Mouse (Mus musculus) midbrain, postnatal 0 days (tissue): ENCODE results near the gene Asb8. TPM values are rescaled to one million over a fixed set of nuclear protein-coding genes. Genes with fewer than 3 reads are reported as not detected.
A peak's percentile ranks its signal among the peaks of the same experiment; 100 is the strongest.

Source experiments
- ATAC-seq: fragments of 200-750 bp; cut with Nextera tagmentation; 2 replicates; pipeline ENCODE4 v1.8.0; 2017; ENCODE audit warnings: moderate number of reproducible peaks, mild to moderate bottlenecking, moderate TSS enrichment, moderate library complexity; ENCODE audit not compliant: low FRiP score
- DNase-seq: peaks from one replicate; pipeline ENCODE4 v3.0.0-alpha.2; 2015; ENCODE audit warnings: low spot score
- H3K27ac ChIP-seq: fragments of 300-500 bp; sonication (generic); 2 replicates; pipeline ENCODE4 v1.5.1; 2014; ENCODE audit warnings: low read depth, mild to moderate bottlenecking, low read length, mixed read lengths
- H3K27me3 ChIP-seq: fragments of 300-500 bp; sonication (generic); 2 replicates; pipeline ENCODE4 v1.6.1; 2014; ENCODE audit warnings: low read length, control low read depth, mixed read lengths; ENCODE audit not compliant: insufficient read depth
- H3K36me3 ChIP-seq: fragments of 300-500 bp; sonication (generic); 2 replicates; pipeline ENCODE4 v1.6.1; 2014; ENCODE audit warnings: low read length, control low read depth, mixed read lengths; ENCODE audit not compliant: insufficient read depth
- H3K4me1 ChIP-seq: fragments of 300-500 bp; sonication (generic); 2 replicates; pipeline ENCODE4 v1.6.1; 2014; ENCODE audit warnings: mild to moderate bottlenecking, control low read depth, antibody characterized with exemption, low read length, mixed read lengths; ENCODE audit not compliant: insufficient read depth
- H3K4me2 ChIP-seq: fragments of 300-500 bp; sonication (generic); 2 replicates; pipeline ENCODE4 v1.6.1; 2014; ENCODE audit warnings: low read depth, mild to moderate bottlenecking, low read length, mixed read lengths; ENCODE audit not compliant: poor library complexity, severe bottlenecking
- H3K4me3 ChIP-seq: fragments of 300-500 bp; sonication (generic); 2 replicates; pipeline ENCODE4 v1.5.1; 2014; ENCODE audit warnings: low read depth, mild to moderate bottlenecking, low read length, moderate library complexity
- H3K9ac ChIP-seq: fragments of 300-500 bp; sonication (generic); replicated peaks from 2 replicates; pipeline ENCODE4 v1.6.1; 2014; ENCODE audit warnings: mild to moderate bottlenecking, low read length, moderate library complexity, mixed read lengths; ENCODE audit not compliant: poor library complexity, severe bottlenecking
- H3K9me3 ChIP-seq: fragments of 300-500 bp; sonication (generic); 2 replicates; pipeline ENCODE4 v1.6.1; 2016; ENCODE audit warnings: low read length, control low read depth
- CTCF ChIP-seq: IDR thresholded peaks from 2 replicates; pipeline ENCODE4 v1.5.1; 2016; ENCODE audit warnings: antibody characterized with exemption, mild to moderate bottlenecking
- WGBS: fragments of 180-500 bp; shearing (Covaris S2); extraction: QIAGEN DNeasy Blood & Tissue Kit; methylation state at CpG from one replicate; pipeline ENCODE4 v1.1.7; 2014; 5-methylcytosine and 5-hydroxymethylcytosine counted together
- polyA plus RNA-seq: library from polyadenylated mRNA; unstranded; fragments of >200 nt; fragmentation: Nextera tagmentation; extraction: Ambion mirVana; gene quantifications from 2 replicates; pipeline ENCODE4 v1.2.1, GENCODE M21; 2015
- total RNA-seq: library from RNA; depleted of rRNA; stranded (reverse); fragments of >200 nt; gene quantifications from 2 replicates; pipeline ENCODE4 v1.2.3, GENCODE M21; 2014

The Asb8 gene
- total and polyA plus RNA-seq, 2 experiments from 2014 or later = 59.2 to 60.5 TPM

DNA sequence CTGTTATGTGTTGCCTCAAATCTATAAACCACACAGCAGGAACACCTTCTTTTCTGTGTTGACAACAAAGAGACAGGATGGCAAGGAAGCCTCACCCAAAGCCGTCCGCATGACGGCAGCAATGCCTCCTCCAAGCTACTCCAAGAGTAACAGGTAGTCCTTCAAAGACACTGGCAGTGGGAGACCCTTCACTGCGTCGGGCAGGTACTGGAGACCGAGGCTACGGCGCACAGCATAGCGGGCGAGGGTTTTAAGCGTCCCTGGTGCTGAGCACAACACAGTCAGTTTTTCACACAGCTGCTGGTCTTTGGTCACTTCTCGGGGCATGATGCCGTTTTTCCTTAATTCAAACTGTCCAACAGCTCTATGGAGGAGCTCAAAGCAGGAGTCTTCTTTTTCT is 29.8 kb downstream of the Asb8 start:
- H3K9me3 ChIP-seq = no peaks in the 10 kb centered on the region
- peaks cover 40% of the 10 kb centered on the region for H3K36me3 ChIP-seq
- H3K27ac ChIP-seq = no peak overlapping the region
- ATAC-seq (no peak), DNase-seq (no peak)
- H3K27me3 ChIP-seq = no peaks in the 10 kb centered on the region
- H3K4me3 ChIP-seq = no peak overlapping the region
- no peak for TF ChIP-seq CTCF
- no peaks in the 10 kb centered on the region for H3K4me1 ChIP-seq
- WGBS = 94% methylated on average over 13 of the region's 13 CpGs
- no peak overlapping the region for H3K4me2 ChIP-seq
- no peak overlapping the region for H3K9ac ChIP-seq

DNA sequence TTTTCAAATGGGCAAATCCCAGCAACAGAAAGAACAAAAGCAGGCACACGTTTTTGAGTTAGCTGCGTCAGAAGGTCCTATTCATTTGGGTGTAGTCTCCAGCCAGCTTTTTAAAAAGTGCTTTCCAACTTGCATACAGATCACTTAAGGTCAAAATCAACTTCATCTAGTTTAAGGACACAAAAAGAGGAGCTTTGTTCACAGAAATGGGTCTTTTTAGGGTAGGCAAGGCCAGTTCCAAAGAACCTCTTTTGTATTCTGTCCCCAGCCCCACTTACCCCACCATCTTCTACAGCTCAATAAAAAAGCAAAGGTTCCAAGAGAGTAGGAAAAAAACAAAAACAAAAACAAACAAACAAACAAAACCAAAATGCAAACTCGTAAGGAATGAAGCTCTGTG is 30.8 kb downstream of the Asb8 start:
- WGBS = 72% methylated on average over 3 of the region's 3 CpGs
- no peak for TF ChIP-seq CTCF
- Histone ChIP-seq H3K9me3 (no peaks in the 10 kb centered on the region), H3K4me2 (no peak overlapping the region), H3K27me3 (no peaks in the 10 kb centered on the region), H3K4me3 (no peak overlapping the region), H3K36me3 (peaks cover 46% of the 10 kb centered on the region), H3K4me1 (no peaks in the 10 kb centered on the region), H3K27ac (peak overlapping the region; percentile 57), H3K9ac (no peak overlapping the region)
- DNase-seq (peak; percentile 44), ATAC-seq (no peak)

DNA sequence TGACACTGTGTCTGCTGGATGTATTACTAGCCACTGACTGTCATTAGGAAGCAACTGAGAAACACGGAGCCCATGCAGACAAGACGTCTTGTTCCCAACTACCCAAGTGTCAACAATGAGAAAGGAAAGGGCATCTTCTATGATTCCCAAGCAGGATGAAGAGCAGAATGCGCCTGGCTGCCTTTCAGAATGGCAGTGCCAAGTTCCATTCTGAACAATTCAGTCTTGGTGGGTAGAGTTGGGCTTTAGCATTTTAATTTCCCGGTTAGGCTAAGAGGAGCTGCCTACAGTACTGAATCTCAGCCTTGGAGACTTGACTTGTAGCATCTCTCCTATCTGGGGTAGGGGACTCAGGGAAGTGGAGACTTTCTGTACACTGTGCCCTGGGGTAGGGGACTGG is 31.4 kb downstream of the Asb8 start:
- no peak overlapping the region for H3K9ac ChIP-seq
- peaks cover 51% of the 10 kb centered on the region for H3K36me3 ChIP-seq
- DNase-seq = peak; percentile 66
- no peaks in the 10 kb centered on the region for H3K27me3 ChIP-seq
- no peaks in the 10 kb centered on the region for H3K9me3 ChIP-seq
- ATAC-seq = peak; percentile 54; the same call in 1 of the 2 replicates
- no peak overlapping the region for H3K4me3 ChIP-seq
- no peaks in the 10 kb centered on the region for H3K4me1 ChIP-seq
- TF ChIP-seq CTCF = no peak
- no peak overlapping the region for H3K4me2 ChIP-seq
- peak overlapping the region; percentile 57 for H3K27ac ChIP-seq
- WGBS = 89% methylated on average over 4 of the region's 4 CpGs

DNA sequence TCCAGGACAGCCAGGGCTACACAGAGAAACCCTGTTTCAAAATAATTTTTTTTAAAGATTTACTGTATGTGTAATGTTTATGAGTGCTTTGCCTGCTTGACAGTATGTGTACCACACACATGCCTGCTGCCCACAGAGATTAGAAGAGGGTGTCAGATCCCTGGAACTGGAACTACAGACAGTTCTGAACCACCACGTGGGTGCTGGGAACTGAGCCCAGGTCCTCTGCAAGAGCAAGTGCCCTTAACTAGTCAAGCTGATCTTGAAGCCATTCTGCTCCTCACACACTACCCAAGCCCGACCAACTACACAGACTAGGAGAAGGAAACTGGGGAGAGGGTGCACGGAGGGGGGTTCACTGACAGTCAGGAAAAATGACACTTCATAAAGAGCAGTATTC is 32.0 kb downstream of the Asb8 start:
- H3K4me2 ChIP-seq = no peak overlapping the region
- no peaks in the 10 kb centered on the region for H3K27me3 ChIP-seq
- TF ChIP-seq CTCF = no peak
- H3K36me3 ChIP-seq = peaks cover 53% of the 10 kb centered on the region
- H3K9ac ChIP-seq = no peak overlapping the region
- H3K4me3 ChIP-seq = no peak overlapping the region
- no peaks in the 10 kb centered on the region for H3K4me1 ChIP-seq
- no peak overlapping the region for H3K27ac ChIP-seq
- 81% methylated on average over 3 of the region's 3 CpGs for WGBS
- DNase-seq (no peak), ATAC-seq (no peak)
- no peaks in the 10 kb centered on the region for H3K9me3 ChIP-seq

DNA sequence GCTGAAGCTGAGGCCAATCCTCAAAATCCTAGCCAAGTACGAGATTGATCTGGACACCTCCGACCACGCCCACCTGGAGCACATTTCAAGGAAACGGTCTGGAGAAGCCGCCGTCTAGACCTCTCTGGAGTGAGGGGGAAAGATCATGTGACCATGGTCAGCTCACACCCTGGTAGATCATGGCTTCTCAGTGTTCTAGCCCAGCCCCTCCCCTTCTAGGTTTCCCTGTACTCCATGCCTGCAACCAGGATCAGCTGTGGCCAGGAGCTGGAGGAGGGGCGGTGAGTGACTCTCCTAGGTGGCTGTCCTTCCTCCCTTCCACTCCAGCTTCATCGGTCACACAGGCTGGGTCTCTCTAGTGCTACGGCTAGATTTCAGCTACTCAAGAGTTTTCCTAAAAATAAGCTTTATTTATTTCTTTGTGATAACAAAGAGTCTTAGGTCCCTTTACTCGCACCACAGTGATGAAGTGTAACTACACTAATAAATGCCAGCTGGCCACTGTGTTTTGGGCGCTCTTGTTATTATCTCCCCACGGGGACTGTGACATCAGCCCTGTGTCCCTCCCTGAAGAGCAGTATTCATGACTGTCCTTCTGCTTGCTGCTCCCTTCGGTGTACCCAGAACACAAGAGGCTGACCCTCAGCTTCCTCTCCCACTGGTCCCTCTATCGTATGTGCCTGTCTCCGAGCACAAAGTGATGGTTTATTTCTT is 33.3 kb downstream of the Asb8 start:
- WGBS = 87% methylated on average over 15 of the region's 15 CpGs
- H3K4me1 ChIP-seq = no peaks in the 10 kb centered on the region

DNA sequence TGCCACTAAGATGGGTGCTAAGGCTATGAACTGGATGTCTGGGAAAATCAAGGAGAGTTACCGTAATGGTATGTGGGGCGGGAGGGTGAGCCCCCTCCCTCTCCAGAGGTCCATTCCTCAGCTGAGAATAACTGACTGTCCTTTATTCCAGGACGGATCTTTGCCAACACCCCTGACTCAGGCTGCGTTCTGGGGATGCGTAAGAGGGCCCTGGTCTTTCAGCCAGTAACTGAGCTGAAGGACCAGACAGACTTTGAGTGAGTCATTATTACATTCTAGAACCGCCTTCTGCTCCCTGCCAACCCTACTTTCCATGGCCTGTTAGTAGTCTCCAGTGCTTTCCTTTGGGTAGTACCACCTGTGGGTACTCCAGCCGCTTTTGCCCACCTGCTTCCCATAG is 34.0 kb downstream of the Asb8 start:
- Histone ChIP-seq H3K36me3 (peaks cover 61% of the 10 kb centered on the region), H3K9ac (no peak overlapping the region), H3K27ac (no peak overlapping the region), H3K4me2 (no peak overlapping the region), H3K27me3 (no peaks in the 10 kb centered on the region), H3K4me3 (no peak overlapping the region), H3K4me1 (no peaks in the 10 kb centered on the region), H3K9me3 (no peaks in the 10 kb centered on the region)
- no peak for ATAC-seq
- DNase-seq = no peak
- WGBS = 93% methylated on average over 7 of the region's 7 CpGs
- no peak for TF ChIP-seq CTCF

More for the DNA sequence above, 33.3 kb downstream of the Asb8 start:
- Histone ChIP-seq H3K9ac (no peak overlapping the region), H3K4me2 (no peak overlapping the region), H3K36me3 (peaks cover 58% of the 10 kb centered on the region), H3K4me3 (no peak overlapping the region), H3K27ac (no peak overlapping the region), H3K9me3 (no peaks in the 10 kb centered on the region), H3K27me3 (no peaks in the 10 kb centered on the region)
- TF ChIP-seq CTCF = no peak
- ATAC-seq (no peak), DNase-seq (no peak)
